19 mouse cellular contexts compared by ENCODE assay signal in the genomic region with DNA sequence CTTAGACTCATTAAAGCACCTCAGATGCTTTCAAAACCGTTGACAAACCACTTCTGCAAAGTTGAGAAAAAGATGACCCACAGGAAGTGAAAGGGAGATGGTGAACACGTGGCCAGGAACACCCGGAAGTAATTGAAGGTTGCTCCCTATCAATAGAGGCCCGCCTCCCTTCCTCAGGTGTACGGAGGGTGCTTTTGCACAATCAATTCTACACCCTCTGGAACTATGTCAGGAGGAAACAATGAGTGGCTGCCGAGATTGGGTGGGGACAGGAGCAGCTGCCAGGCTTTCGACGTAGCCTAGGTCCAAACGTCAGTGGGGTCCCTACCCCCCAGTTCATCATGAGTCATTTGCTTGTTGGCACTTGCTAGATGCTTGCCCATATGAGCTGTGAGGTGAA.
DNase-seq lines count a peak whose midpoint lies in the region; ATAC-seq and TF ChIP-seq lines count a peak whose summit lies in the region.
"Had no signal": no experiment of that assay in that cellular context is flagged by ENCODE, and none has a peak within 500 bp of the region (broad histone marks: within the 10 kb centered on the region; RNA-seq: fewer than 3 reads in every experiment).

No protein-coding gene starts in this region.

- no peaks in the 10 kb centered on the region for H3K4me1 ChIP-seq in kidney, adult 2 months (ENCODE audit: control insufficient read depth, insufficient read depth, low read length)
- H3K4me1 ChIP-seq: forebrain, embryonic 13.5 days had no signal

- WGBS in kidney, adult 2 months: 78% methylated on average over 9 of the region's 9 CpGs

- DNase-seq in urinary bladder, postnatal 36 days (ENCODE audit: low spot score in 2 of 2): peak; percentile 32 to 43
- DNase-seq in urinary bladder, adult 2 months (ENCODE audit: low spot score): no peak
- DNase-seq in R1 (ENCODE audit: low read depth, low spot score): peak; percentile 56
- no peak for DNase-seq in ovary, postnatal 10 days (ENCODE audit: low spot score)
- DNase-seq in natural killer cell, adult 2 months (ENCODE audit: low spot score in 2 of 2): no peak
- no peak for DNase-seq in kidney, adult 2 months
- DNase-seq: adrenal gland, postnatal 10 days; B cell, adult 2 months; cerebellum, adult 11 months; cerebellum, adult 9-11 months; cerebellum, postnatal 36 days; forebrain, postnatal 0 days; gastrocnemius, postnatal 14 days had no signal

- no peaks in the 10 kb centered on the region for H3K27me3 ChIP-seq in kidney, adult 2 months (replicated peaks; ENCODE audit: control insufficient read depth, insufficient read depth, low read length)
- H3K27me3 ChIP-seq: forebrain, embryonic 13.5 days; heart, embryonic 12.5 days had no signal

- TF ChIP-seq POLR2A in kidney, adult 2 months (IDR thresholded peaks at IDR 0.05; ENCODE audit: low read depth, low read length): no peak

- H3K4me3 ChIP-seq in kidney, adult 2 months (ENCODE audit: insufficient read depth, low read depth, low read length): no peak overlapping the region
- H3K4me3 ChIP-seq: embryonic facial prominence, embryonic 10.5 days; forebrain, embryonic 13.5 days; heart, embryonic 12.5 days; hindbrain, embryonic 10.5 days had no signal

- peak; percentile 51 for ATAC-seq in megakaryocyte, adult 5-6 weeks (ENCODE audit: poor library complexity, severe bottlenecking)
- ATAC-seq: forebrain, embryonic 13.5 days; forebrain, postnatal 0 days had no signal

- TF ChIP-seq CTCF in kidney, adult 2 months (conservative IDR thresholded peaks at IDR 0.05; ENCODE audit: insufficient read depth, insufficient read length, low read depth, low read length): no peak

- no peak overlapping the region for H3K27ac ChIP-seq in kidney, adult 2 months (ENCODE audit: insufficient read depth, low read depth, low read length)
- H3K27ac ChIP-seq: embryonic facial prominence, embryonic 10.5 days; forebrain, embryonic 13.5 days; hindbrain, embryonic 10.5 days; hindbrain, embryonic 14.5 days had no signal

- no peaks in the 10 kb centered on the region for H3K36me3 ChIP-seq in kidney, adult 2 months (ENCODE audit: control insufficient read depth, insufficient read depth, low read length)

Comparison
In these comparisons a context has a peak if more than half of its experiments do, and no peak if none do; other contexts are left out.
1. DNase-seq: peak in urinary bladder, postnatal 36 days (2 of 2) and R1 (single experiment); none in urinary bladder, adult 2 months (single experiment), ovary, postnatal 10 days (single experiment), natural killer cell, adult 2 months (0 of 2) and kidney, adult 2 months (single experiment).